Mouse (Mus musculus) midbrain, embryonic 10.5 days (tissue): ENCODE measurements around the gene Zfp503. TPM values are rescaled to one million over a fixed set of nuclear protein-coding genes. Genes with fewer than 3 reads are reported as not detected.

Experiments
- DNase-seq: peaks from one replicate; pipeline ENCODE4 v3.0.0-alpha.2; 2017; ENCODE audit warnings: low spot score
- H3K27ac ChIP-seq: fragments of 300-500 bp; sonication (generic); replicated peaks from 2 replicates; pipeline ENCODE4 v1.5.1; 2016; ENCODE audit warnings: mild to moderate bottlenecking
- H3K27me3 ChIP-seq: fragments of 300-500 bp; sonication (generic); 2 replicates; pipeline ENCODE4 v1.6.1; 2016; ENCODE audit warnings: low read depth, mild to moderate bottlenecking; ENCODE audit not compliant: poor library complexity, severe bottlenecking
- H3K36me3 ChIP-seq: fragments of 300-500 bp; sonication (generic); 2 replicates; pipeline ENCODE4 v1.6.1; 2016; ENCODE audit warnings: mild to moderate bottlenecking, moderate library complexity
- H3K4me1 ChIP-seq: fragments of 300-500 bp; sonication (generic); 2 replicates; pipeline ENCODE4 v1.6.1; 2016
- H3K4me3 ChIP-seq: fragments of 300-500 bp; sonication (generic); 2 replicates; pipeline ENCODE4 v1.5.1; 2016; ENCODE audit warnings: mild to moderate bottlenecking, moderate library complexity
- H3K9me3 ChIP-seq: fragments of 300-500 bp; sonication (generic); replicated peaks from 2 replicates; pipeline ENCODE4 v1.6.1; 2016; ENCODE audit warnings: mild to moderate bottlenecking
- WGBS: fragments of 180-500 bp; shearing (Covaris S2); methylation state at CpG from one replicate; pipeline ENCODE4 v1.1.7; 2016; 5-methylcytosine and 5-hydroxymethylcytosine counted together
- polyA plus RNA-seq: library from polyadenylated mRNA; unstranded; fragments of >200 nt; fragmentation: Nextera tagmentation; extraction: Ambion mirVana; gene quantifications from 2 replicates; pipeline ENCODE4 v1.2.1, GENCODE M21; 2016

Gene Zfp503
- polyA plus RNA-seq, 1 experiment from 2014 or later, result 13.0 TPM

DNA sequence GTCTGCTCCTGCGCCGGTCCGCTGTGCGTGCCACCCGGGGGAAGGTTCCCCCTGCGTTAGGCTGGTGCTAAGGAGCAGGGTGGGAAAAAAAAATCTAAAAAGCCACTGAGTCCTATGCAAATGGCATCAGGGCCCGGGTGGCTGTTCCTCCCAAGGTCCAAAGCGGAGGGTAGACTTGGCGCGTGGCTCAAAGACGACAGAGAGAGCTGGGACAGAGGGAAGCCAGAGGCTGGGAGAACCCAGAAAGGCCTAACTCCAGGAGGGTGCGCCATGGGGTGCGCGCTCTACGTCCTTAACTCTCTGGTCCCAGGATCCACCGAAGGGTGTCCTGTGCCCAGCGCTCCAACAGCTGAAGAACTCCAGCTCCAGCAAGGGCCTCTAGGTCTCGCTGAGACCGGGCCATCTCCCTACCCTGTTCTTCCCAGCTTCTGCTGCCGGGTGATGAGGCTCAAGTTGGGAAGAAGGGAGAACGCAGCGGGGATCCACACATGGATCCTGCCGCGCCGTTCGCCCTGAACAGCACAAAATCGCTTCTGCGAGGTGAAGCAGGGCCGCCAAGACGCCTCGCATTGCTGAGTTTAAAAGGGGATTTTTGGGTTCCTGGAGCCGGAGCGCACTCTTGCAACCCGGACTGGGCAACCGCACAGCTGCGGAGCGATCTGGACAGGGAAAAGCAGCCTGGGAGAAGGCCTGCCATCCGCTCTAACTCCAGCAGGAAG is 6.7 kb downstream of the Zfp503 start:
- Histone ChIP-seq H3K27me3 (peaks cover 52% of the 10 kb centered on the region), H3K36me3 (peaks cover 20% of the 10 kb centered on the region), H3K9me3 (no peaks in the 10 kb centered on the region), H3K4me1 (peaks cover 45% of the 10 kb centered on the region), H3K27ac (peak overlapping the region; percentile 98), H3K4me3 (peak overlapping the region; percentile 77)
- WGBS, result under 1% methylated on average over 38 of the region's 38 CpGs
- DNase-seq, result peak; percentile 77

DNA sequence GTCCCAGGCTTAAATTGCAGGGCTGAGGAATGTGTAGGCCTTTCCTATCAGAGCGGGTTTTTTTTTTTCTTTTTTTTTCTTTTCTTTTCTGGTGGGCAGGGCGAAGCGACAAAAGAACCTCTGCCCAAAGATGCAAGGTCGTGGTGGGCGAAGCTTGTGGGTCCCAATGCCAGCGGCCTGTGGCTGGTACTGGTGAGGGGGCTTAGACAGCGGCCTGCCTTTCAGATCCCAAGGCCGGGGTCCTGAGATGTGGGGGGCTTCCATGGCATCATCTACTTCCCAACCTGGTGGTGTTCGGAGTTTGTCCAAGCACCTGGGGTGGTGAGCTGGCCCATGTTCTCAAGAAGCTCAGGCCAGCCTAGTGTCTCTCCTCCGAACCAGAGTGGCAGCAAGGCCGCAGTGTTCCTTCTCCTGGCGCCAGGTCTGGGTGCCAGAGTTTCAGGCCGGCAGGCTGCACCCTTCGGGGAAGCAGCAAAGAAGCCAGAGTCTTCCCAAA is 7.3 kb downstream of the Zfp503 start:
- peak; percentile 71 for DNase-seq
- Histone ChIP-seq H3K9me3 (no peaks in the 10 kb centered on the region), H3K4me1 (peaks cover 42% of the 10 kb centered on the region), H3K27me3 (peaks cover 49% of the 10 kb centered on the region), H3K36me3 (peaks cover 20% of the 10 kb centered on the region), H3K4me3 (peak overlapping the region; percentile 77), H3K27ac (peak overlapping the region; percentile 98)
- WGBS, result 5% methylated on average over 14 of the region's 14 CpGs

DNA sequence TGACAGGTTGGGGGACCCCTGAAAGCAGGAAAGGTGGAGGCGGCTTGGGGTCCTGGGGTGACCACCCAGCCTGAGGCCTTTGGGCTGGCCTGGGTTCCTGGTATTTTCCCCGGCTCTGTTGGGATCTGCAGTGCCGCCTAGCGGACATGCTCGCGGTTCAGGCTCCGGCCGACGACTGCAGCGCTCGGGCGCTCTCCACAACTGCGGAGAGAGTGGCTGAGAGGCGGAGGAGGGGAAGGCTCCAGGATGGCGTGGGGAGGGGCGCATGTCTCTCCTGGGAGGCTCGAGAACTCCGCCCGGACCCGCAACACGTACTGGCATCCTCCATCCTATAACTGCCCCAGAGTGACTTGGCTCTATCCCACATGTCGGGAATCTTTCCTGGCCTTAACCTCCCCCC is 7.9 kb downstream of the Zfp503 start:
- H3K4me3 ChIP-seq, result peak overlapping the region; percentile 77
- peaks cover 20% of the 10 kb centered on the region for H3K36me3 ChIP-seq
- WGBS, result 2% methylated on average over 22 of the region's 22 CpGs
- peaks cover 48% of the 10 kb centered on the region for H3K27me3 ChIP-seq
- H3K4me1 ChIP-seq, result peaks cover 42% of the 10 kb centered on the region
- H3K9me3 ChIP-seq, result peaks cover 4% of the 10 kb centered on the region; the same call in 1 of the 2 replicates
- peak; percentile 90 for DNase-seq
- peak overlapping the region; percentile 98 for H3K27ac ChIP-seq

DNA sequence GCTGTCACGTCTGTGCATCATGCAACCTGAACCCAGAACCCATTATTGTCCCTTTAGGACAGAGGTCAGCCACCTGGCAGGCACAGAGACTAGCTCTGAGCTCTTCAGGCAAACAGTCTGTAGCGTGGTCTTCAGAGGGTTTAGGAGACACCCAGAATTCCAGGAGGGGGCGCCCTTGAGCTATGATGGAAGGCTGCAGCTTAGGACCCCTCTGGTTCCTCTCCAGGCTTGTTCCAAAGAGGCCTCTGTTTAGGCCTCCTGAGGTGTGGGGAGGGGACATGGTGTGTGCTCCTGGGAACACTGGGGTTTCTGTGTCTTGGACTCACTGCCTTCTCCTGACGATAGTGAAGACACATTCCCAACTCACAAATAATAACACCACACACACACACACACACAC is 20.4 kb downstream of the Zfp503 start:
- peak overlapping the region; percentile 15; the same call in 1 of the 2 replicates for H3K27ac ChIP-seq
- WGBS, result 4% methylated on average over 4 of the region's 4 CpGs
- H3K9me3 ChIP-seq, result no peaks in the 10 kb centered on the region
- no peaks in the 10 kb centered on the region for H3K36me3 ChIP-seq
- peaks cover 66% of the 10 kb centered on the region for H3K27me3 ChIP-seq
- peak; percentile 84 for DNase-seq
- H3K4me3 ChIP-seq, result no peak overlapping the region
- peaks cover 25% of the 10 kb centered on the region for H3K4me1 ChIP-seq

DNA sequence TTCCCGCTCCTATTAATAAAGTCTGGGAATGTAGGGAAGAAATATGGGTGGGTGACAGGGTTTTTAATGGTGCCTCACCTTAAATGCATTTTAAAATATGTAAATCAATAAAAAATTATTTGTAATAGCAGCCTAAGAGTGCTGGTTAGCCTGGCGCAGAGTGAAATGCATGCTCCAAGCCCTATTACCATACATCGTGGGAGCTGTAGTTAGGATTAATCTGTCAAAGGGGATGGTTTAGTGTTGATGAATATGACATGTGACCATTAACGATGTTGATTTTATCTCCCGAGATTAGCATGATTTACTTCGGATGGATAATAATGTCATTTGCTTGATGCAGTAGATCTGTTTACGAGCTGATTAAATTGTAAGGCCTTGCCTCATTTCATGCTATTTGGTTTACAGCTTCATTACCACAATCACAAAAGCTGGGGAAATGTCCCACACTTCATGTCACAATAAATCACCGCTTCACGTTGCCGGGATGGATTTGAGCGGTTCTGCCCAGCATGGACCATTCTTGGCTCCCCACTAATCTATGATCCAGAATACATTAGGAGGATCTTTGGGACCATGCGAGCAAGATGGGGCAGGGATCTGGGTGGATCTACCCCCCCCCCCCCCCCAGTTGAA is 21.9 kb downstream of the Zfp503 start:
- no peak for DNase-seq

DNA sequence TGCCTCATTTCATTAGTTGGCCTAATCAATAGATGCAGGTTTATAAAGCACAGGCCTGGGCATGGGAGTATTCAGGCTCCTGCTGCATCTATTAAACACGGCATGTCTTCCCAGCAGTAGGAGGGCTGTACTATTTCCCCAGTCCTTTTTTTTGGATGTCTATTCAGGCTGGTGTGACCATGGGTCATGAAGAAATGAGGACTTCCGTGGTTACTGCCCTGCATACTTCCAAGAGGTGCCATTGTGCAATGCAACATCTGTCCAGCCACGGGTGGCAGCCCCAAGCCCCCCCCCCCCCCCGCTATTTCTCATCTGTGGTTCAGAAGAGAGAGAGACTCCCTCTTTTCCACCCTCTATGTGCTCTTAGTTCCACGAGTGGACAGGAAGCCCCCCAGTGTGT is 23.1 kb downstream of the Zfp503 start:
- Histone ChIP-seq H3K9me3 (no peaks in the 10 kb centered on the region), H3K27me3 (peaks cover 42% of the 10 kb centered on the region), H3K36me3 (no peaks in the 10 kb centered on the region), H3K27ac (no peak overlapping the region), H3K4me3 (no peak overlapping the region), H3K4me1 (peaks cover 25% of the 10 kb centered on the region)
- WGBS, result 60% methylated on average over 5 of the region's 5 CpGs
- DNase-seq, result no peak

More for the DNA sequence above, 21.9 kb downstream of the Zfp503 start:
- Histone ChIP-seq H3K27me3 (peaks cover 53% of the 10 kb centered on the region), H3K9me3 (no peaks in the 10 kb centered on the region), H3K4me1 (peaks cover 25% of the 10 kb centered on the region), H3K4me3 (no peak overlapping the region), H3K27ac (no peak overlapping the region), H3K36me3 (no peaks in the 10 kb centered on the region)
- 71% methylated on average over 12 of the region's 12 CpGs for WGBS

DNA sequence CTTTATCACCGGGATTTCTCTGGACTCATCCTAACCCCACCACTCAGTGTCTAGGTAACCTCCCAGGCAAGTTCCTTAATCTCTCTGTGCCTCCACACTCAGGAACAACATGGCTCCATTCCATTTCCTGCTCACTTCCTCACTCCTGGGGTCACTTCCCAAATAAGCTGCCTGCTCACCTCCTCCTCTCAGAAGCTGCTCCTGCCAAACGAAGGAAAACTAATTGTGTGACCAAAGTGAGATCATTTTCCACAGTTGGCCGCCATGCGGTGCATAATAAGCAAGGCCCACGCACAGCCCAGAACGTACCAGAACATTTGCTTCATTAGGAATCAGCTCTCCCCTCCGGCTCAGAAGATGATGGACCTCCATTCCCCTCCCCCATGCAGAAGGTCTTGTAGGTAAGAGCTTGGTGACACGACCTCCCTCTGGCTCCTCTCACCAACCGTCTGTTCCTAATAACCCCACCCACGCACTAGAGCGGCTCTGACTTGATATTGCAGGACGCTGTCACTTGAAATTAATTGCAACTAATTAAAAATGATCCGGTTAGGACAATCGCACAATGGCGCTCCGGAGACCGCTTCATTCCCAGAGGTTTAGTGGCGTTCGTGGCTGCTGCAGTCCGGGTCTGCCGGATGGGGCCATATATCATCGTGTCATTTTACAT is 26.9 kb downstream of the Zfp503 start:
- no peak for DNase-seq
- WGBS, result 91% methylated on average over 22 of the region's 22 CpGs

DNA sequence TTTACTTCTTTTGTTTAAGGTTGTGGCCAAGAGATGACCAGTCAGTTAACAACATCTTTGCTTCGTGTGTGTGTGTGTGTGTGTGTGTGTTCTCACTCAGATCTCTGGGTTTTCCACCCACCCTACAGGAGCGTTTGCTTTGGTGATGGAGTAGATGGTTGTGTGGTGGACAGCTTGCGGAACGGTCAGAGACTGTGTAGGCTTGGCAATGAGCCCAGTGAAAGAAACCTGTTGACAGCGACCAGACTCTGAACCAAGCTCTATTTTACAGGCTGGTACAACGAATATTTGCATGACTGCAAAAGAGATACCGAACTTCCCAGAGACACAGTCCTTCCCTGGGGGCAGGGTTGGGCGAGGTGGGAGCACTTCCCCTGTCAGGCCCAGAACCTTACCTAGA is 30.2 kb downstream of the Zfp503 start:
- Histone ChIP-seq H3K27me3 (no peaks in the 10 kb centered on the region), H3K9me3 (no peaks in the 10 kb centered on the region), H3K27ac (no peak overlapping the region), H3K36me3 (no peaks in the 10 kb centered on the region), H3K4me1 (no peaks in the 10 kb centered on the region), H3K4me3 (no peak overlapping the region)
- 91% methylated on average over 8 of the region's 8 CpGs for WGBS
- DNase-seq, result no peak

More for the DNA sequence above, 26.9 kb downstream of the Zfp503 start:
- peaks cover 9% of the 10 kb centered on the region for H3K4me1 ChIP-seq
- peaks cover 16% of the 10 kb centered on the region for H3K27me3 ChIP-seq
- H3K9me3 ChIP-seq, result no peaks in the 10 kb centered on the region
- no peak overlapping the region for H3K4me3 ChIP-seq
- H3K27ac ChIP-seq, result no peak overlapping the region
- H3K36me3 ChIP-seq, result no peaks in the 10 kb centered on the region

DNA sequence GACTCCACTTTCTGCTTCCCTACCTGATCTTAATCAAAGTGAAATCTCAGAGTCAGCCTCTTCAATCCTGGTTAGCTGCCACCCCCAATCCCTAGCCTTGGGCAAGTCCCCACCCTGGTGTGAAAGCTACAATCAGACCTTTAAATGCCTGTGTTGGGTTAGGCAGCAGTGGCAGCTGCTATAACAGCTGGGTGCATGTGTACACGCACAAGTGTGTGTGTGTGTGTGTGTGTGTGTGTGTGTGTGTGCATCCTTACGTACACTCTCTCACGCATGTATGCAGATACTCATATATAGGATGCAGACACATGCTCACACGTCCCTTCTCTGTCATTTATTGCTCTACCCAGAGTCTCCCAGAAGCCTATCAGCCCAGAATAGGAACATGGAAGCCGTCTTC is 30.8 kb downstream of the Zfp503 start:
- WGBS, result 89% methylated on average over 5 of the region's 5 CpGs
- H3K27ac ChIP-seq, result no peak overlapping the region
- H3K27me3 ChIP-seq, result no peaks in the 10 kb centered on the region
- H3K4me3 ChIP-seq, result no peak overlapping the region
- H3K36me3 ChIP-seq, result no peaks in the 10 kb centered on the region
- no peak for DNase-seq
- H3K9me3 ChIP-seq, result no peaks in the 10 kb centered on the region
- no peaks in the 10 kb centered on the region for H3K4me1 ChIP-seq

DNA sequence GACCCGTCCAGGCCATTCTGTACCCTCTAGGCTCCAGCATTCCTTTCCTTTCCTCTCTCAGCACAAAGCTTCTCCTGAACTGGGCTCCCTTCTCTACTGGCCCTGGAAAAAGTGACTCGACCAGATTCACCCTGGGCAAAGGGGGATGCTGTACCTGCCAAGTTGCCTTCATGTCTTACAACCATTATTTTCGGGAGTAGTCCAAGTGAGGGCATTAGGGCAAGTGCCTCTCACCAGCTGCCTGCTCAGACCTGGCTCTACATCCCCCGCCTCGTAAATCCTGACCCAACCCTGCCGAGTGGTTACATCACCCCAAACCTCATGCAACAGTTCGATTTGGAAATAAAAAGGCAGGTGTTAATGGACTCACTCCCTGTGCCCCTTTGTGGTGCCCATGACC is 36.9 kb downstream of the Zfp503 start:
- no peak for DNase-seq
- 86% methylated on average over 7 of the region's 7 CpGs for WGBS

DNA sequence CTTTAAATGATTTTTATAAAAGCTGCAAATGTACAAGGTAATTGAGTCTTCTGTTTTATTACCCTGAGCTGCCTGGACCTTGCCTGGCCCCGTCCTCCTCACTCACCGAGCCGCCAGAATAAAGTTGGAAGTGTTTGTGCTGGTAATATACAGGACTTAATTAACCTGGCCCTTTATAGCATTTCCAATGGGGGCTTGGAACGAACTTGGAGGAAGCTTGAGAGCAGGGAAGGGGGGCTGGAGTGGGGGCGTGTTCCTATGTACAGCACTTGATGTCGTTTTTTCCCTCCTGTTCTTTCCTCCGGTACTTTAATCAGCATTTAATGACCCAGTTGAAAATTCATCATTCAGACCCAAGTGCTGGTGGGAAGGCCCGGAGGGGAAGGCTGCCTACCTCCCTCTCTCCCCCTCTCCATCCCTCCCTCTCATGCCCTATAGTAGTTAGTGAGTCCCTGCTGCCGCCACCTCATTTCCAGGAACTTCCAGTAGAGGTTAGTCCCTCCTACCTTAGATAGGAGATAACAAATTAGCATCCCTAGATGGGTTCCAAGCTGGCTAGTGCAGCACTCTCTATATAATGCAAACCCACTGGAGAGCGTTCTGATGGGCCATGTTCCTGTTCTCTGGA is 37.4 kb downstream of the Zfp503 start:
- peaks cover 7% of the 10 kb centered on the region for H3K9me3 ChIP-seq
- 89% methylated on average over 10 of the region's 10 CpGs for WGBS
- H3K4me1 ChIP-seq, result no peaks in the 10 kb centered on the region
- H3K36me3 ChIP-seq, result no peaks in the 10 kb centered on the region
- no peak overlapping the region for H3K27ac ChIP-seq
- H3K27me3 ChIP-seq, result no peaks in the 10 kb centered on the region
- no peak overlapping the region for H3K4me3 ChIP-seq
- DNase-seq, result no peak

More for the DNA sequence above, 36.9 kb downstream of the Zfp503 start:
- Histone ChIP-seq H3K9me3 (peaks cover 7% of the 10 kb centered on the region), H3K4me3 (no peak overlapping the region), H3K4me1 (no peaks in the 10 kb centered on the region), H3K27ac (no peak overlapping the region), H3K36me3 (no peaks in the 10 kb centered on the region), H3K27me3 (no peaks in the 10 kb centered on the region)

DNA sequence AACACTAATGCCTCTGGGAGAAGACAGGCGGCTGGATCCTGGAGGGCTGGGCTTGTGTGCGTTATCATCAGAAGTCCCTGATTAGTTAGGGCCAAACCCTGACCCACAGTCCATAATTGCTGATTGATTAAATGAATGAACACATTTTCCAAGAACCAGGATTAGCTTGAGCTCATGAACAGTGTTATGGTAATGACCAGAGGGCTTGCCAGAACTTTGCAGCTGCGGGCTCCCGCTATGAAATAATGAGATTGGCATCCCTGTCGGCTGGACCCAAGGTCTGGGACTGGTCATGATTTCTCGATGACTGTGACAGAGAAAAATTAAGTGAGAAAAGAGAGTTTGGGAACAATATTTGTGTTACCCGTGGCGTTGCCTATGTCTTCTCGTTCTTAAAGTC is 44.5 kb downstream of the Zfp503 start:
- Histone ChIP-seq H3K27me3 (no peaks in the 10 kb centered on the region), H3K27ac (no peak overlapping the region), H3K36me3 (no peaks in the 10 kb centered on the region), H3K9me3 (no peaks in the 10 kb centered on the region; the same call in 1 of the 2 replicates), H3K4me3 (no peak overlapping the region), H3K4me1 (no peaks in the 10 kb centered on the region)
- 90% methylated on average over 9 of the region's 9 CpGs for WGBS
- no peak for DNase-seq
